Mouse (Mus musculus): ENCODE data around the gene Map2k7.

The Map2k7 gene

DNA sequence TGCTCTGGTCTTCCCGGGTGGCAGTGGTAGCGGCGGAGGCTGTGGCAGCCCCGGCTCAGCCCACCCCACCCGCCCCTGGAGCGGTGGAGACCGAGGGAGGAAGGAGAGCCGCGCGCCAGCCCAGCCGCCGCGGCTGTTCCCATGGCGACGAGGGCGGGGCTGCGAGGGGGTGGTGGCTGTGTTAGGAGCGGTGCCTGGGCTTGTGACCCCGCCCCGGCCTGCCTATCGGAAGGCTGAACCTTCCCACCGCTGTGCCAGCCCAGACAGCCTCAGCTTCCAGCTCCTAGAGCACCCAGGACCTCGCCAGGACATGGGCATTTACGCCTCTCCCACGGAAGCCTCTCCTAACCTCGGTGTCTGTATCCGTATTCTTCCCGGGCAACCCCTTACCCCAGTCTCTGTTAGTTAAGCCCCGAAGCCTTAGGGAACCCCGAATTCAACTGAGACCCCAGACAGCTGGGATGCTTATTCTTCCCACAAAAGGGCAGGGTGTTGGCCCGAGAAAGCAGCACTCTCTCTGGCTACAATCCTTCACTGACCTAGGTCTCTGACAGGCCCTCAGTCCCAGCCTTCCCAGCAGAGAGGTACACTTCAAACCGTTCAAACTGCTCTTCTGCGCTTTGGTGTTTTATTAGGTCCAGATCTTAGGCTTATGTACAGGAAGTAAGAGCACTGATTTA is 20.7 kb downstream of the Map2k7 start, which contains the start of gene Ctxn1:
Gene Ctxn1 (minus strand): TSS at position 150 of the 680 bp plus-strand sequence.
- DNase-seq (ENCODE audit: low read depth, low spot score) = peak; percentile 94

DNA sequence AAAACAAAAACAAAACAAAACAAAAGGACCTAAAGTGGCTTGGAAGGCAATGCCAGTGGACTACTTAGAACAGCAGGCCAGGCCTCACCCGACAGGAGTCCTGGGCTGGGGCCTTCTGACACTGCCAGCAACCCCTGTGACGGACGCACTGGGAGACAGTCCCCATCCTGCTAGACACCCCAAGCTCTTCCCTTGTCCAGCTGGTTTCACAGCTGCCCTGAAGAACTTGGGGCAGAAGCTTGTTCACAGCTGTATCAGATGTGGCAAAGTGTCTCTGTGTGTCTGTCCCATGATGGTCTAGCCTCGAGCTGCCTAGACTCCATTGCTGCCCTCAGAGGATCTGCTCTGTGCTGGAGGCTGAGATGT is 21.2 kb downstream of the Map2k7 start:
- DNase-seq (ENCODE audit: low read depth, low spot score) = no peak

DNA sequence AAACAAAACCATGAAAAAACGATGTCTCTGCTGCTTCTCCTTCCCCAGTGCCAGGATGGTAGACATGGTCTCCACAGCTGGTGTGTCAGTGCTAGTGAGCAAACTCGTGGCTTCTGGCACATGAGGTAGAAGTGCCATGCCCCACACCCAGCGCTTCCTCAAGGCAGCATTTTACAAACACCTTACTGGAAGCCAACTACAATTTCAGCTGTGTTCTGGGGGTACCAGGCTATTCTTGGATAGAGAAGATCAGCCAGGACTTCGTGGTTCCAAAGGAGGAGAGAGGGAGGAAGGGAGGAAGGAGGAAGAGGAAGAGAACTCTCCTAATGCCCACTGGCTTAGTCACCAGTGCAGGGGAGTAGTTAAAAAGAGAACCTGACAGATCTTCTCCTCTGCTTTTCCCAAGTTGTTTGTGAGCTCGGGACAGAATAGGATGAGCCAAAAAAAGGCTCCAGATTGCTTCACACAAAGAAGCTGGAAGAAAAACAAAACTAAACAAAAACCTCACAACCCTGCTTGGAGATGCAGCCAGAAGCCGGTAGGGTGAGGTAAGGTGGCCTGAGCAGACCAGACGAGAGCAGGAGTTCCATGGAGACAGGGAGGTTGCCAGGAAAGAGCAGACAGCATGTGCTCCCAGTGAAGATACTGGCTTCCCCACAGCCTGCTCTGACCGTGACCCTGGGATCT is 24.7 kb downstream of the Map2k7 start:
- DNase-seq (ENCODE audit: low read depth, low spot score) = no peak

DNA sequence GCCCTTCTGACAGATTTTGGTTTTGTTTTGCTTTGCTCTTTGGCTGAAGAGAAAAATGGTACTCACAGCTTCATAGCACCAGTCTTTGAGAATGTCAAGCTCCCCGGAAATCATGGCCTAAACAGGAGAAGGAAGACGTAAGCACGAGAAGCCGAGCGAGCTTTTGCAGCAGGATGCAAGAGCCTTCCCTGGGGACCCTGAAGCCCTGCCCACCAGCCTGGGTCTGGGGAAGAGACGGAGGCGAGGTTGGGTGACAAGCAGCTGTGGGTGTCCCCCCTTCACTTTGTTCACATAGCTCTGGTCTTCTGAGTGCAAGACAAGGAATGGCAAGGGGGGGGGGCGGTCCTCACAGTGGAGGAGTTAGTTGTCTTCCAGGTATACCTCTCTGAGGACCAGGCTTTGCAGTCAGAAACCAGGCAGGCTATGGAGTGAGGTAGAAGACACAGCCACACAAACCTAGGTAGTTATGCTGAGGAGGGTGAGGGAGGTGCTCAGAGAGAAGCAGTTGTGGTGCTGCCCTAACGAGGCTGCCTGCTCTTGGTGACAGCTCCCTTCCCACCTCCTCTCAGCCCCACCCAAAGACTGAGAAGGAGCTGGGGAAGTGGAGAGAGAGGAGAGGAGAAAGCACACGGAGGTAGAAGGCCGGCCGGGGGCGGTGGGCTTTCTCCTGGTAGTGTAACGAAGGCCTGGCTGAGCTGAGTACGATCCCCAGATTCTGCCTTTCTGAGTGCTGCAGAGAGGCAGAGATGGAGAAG is 26.8 kb downstream of the Map2k7 start:
- no peak for DNase-seq (ENCODE audit: low read depth, low spot score)

DNA sequence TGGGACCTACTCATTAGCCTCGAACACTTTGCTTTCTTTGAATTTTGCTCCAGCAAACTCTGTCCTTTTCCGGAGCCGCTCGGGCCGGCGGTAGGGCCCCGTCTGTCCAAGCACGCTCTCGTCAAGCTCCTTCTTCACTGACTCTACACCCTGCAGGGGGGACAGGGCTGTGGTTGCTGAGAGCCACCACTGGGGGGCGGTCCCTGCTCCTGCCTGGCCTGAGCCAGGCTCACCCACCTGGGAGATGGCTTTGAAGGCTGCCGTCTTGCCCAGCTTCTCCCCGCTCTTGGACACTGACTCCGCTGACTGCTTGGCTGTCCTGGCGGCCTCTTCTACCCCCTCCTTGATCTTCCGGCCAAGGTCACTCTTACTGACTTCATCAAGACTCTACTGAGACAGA is 29.1 kb downstream of the Map2k7 start:
- peak; percentile 62 for DNase-seq (ENCODE audit: low read depth, low spot score)

DNA sequence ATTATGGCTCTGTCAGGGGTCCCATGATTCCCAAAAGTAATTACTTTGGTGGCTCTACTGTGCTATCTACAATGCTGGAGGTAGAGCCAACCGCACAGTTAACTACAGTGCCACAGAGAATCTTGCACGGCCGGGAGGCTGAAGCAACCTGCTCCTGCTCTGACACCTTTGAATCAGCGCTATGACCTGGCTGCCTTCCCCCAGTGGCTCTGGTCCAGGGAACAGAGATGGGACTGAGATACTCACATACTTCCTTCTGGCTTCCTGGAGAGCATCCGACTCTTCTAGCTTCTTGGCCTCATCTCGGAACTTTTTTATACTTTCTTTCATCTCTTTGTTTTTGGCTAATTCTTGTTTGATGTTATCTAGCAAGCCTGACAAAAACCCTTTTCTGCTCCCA is 31.1 kb downstream of the Map2k7 start:
- no peak for DNase-seq (ENCODE audit: low read depth, low spot score)

DNA sequence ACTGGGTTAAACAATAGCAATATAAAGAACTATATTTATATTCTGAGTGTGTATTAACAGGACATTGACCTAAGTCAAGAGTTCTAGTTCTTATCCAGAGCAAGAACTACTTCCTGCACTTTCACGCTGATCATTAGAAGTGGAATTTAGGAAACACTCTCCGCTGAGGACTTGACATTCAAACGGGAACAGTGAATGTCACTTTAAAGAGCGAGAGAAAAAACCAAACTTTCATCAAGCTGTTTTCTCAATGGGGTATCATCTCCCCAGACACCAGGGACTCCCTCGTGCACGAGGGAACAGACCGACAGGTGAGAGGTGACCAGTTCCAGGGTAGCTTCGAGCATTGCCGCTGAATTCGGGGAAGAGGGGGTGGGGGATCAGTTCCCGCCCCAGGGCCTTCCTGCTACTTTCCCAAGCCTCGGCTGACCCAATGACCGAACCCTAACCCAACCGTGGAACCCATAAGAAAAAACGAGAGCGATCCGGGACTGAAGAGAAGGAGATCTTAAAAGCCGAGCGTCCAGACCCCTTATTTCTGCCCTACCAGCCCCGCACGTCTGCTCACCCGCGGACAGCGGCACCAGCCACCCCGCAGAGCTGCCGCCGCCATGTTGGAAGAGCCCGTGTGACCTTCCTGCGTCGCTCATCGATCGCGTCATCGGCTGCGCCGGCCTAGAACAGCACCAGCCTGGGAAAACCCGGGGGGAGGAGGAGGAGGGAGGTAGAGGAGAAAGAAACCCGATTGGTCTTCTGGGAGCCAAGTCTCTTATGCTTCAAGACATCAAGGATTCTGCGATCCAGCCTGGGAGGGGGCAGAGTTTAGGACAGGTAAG is 37.0 kb downstream of the Map2k7 start, which contains the start of gene Timm44:
Gene Timm44 (minus strand): TSS at position 639 of the 836 bp plus-strand sequence.
- peak; percentile 98 for DNase-seq (ENCODE audit: low read depth, low spot score)

DNA sequence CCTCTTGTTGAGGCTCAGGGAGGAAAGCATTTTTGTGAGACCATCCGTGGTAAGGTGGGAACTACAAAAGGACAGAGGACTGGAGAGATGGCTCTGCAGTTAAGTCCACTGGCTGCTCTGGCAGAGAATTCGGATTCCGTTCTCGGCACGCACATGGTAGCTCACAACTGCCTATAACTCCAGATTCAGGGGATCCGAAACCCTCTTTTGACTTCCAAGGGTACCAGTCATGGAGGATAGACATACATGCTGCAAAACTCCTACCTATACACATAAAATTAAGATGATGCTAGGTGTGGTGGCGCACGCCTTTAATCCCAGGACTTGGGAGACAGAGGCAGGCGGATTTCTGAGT is 37.5 kb downstream of the Map2k7 start:
- DNase-seq (ENCODE audit: low read depth, low spot score) = no peak

DNA sequence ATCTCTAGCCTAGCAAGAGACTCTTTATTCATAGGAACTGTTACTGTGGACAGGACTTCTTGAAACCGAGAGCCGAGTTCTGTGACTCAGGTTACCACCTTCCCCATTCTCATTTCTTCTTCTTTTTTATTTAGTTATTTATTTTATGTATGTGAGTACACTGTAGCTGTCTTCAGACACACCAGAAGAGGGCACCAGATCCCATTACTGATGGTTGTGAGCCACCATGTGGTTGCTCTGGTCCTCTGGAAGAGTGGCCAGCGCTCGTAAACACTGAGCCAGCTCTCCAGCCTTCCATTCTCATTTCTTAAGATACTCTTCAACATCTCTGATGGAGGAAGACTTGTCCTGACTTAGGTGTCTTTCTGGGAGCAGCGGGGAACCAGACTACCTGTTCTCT is 54.2 kb downstream of the Map2k7 start:
- no peak for DNase-seq (ENCODE audit: low read depth, low spot score)
